Mouse (Mus musculus) cerebellum, postnatal 25 days (tissue): ENCODE data around the gene Prickle1.

Experiments
- DNase-seq, 2 experiments: peaks; one replicate each; pipeline ENCODE4 v3.0.0; 2021; ENCODE audit warnings: mixed read lengths in 2 of 2

The Prickle1 gene

DNA sequence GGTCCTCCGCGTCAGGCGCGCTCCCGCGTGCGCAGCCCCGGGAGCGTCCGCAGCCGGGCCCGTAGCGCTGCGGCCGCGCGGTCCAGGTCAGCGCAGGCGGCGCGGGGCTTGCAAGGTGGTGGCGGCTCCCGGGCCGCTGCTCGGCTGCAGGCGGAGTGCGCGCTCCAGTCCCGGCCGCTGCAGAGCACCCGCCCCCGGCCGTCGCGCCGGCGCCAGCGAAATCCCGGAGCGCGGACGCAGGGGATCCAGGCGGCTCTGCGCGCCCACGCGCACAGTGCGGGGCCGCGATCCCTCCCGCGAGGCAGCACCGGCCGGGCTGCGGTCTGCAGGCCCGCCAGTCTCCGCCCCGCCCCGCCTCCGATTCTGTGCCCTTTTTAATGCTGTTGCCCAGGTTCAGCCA is at the start of gene Prickle1:
Prickle1 (minus strand) TSS at position 146 of the 400 bp plus-strand sequence.
- peak; percentile 90 to 95 for DNase-seq

DNA sequence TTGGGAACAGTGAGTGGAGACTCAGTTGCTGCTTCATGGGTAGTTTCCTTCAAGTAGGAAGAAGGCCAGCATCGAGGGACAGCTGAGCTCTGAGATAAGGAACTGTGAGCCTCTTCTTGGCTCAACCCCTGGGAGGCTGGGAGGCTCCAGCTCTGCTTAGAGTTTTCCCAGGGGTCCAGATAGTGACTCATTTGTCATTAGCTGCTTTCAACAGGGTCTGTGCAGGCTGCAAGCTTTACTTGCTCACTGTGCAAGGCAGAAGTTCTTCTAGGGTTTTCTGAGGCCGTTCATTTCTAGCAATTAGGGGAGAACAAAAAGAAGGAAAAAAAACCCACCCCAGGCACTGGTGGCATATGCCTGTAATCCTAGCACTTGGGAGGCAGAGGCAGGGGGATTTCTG is 44.5 kb upstream of the Prickle1 start:
- DNase-seq: no peak

DNA sequence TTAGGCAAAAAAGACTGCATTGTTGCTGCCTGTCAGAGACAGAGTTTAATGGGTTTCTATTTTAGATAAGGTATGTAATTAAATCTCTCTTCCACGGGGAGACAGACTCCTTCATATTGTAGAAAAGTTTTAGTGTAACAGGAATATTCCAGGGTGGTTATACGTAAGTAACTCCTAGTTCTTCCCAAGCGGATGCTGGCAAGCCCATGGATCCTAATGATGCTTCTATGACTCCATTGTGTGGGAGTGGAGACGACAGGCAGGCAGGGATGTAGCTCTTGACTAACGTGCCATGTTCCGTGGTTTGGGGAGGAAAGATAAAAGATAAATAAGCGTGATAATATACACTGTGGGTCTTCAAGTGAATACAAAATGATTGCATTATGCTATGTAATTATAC is 41.3 kb upstream of the Prickle1 start:
- DNase-seq: no peak

DNA sequence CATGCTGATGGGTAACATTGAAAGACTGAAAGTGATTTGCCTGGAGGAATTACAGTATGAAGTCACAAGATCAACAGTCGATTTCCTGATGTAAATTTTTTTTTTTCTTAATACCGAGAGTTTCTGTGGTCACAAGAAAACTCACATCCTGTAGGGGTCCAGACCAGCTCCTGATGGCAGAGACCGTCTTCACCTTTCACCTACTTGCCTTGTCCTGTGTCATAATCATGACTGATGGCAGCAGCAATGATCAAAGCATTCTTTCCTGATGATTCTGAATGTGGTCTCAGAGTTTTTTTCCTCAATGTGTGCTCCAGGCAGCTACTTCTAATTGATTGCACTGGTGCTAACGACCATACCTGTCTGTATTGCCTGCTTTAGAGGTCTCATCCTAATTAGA is 39.9 kb upstream of the Prickle1 start:
- DNase-seq: no peak

DNA sequence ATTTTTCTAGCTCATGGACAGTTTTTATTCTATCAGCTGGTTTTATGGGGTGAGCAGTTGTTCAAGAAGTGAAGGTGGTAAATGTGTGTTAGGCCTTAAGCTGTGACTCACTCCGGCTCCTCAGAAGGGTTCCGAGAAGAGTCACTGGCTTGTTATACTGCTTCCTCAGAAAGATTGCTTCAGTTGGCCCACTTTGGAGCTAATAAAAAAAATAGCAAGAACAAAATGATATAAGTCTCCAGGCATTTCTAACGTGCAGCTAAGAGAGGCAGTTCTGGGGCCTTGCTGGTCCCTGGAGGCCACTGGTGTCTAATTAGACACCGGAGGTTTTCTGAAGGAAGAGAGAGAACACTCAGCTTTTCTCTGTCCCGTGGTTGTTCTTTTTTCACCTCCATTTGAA is 38.8 kb upstream of the Prickle1 start:
- DNase-seq: no peak

DNA sequence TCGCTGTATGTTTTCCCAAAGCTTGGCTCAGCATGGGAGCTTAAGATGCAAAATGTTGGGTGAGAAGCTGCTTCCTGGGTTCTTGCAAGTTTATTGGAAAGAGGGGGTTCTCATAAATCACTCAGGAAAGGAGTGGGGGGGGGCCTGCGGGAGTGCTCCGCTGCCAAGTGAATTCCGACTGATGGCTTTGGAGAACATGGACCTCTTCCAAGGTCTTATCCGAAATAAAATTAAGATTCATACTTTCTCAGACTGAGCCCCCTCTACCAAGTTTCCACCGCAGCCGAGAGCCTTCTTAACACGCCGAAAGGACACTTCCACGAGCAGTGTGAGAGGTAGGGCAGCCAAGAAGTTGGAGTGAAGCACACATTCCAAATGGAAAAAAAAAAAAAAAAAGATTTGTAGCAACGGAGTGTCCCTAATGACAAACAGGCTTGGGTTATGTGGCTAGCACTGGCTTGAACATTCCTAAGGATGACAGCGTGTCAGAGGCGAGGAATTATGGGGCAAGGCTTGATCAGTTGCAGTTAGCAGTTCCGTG is 34.4 kb upstream of the Prickle1 start:
- no peak for DNase-seq

DNA sequence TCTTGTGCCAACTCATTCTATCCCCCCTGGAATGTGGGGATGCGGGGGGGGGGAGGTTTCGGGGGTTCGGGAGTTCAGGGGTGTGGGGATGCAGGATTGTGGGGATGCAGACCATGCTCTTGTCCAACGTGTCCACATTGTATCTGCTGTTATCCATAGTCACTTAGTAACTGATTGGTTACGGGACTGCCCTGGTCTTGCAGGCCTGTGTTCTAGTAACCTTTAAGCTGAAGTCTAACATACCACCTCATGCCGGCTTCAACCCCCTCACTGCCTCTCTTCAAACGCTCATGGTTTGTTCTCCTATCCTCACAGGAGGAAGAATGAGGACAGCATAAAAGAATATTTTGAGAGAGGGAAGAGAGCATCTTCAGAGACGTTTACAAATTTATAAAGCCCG is 33.5 kb upstream of the Prickle1 start:
- DNase-seq: no peak

DNA sequence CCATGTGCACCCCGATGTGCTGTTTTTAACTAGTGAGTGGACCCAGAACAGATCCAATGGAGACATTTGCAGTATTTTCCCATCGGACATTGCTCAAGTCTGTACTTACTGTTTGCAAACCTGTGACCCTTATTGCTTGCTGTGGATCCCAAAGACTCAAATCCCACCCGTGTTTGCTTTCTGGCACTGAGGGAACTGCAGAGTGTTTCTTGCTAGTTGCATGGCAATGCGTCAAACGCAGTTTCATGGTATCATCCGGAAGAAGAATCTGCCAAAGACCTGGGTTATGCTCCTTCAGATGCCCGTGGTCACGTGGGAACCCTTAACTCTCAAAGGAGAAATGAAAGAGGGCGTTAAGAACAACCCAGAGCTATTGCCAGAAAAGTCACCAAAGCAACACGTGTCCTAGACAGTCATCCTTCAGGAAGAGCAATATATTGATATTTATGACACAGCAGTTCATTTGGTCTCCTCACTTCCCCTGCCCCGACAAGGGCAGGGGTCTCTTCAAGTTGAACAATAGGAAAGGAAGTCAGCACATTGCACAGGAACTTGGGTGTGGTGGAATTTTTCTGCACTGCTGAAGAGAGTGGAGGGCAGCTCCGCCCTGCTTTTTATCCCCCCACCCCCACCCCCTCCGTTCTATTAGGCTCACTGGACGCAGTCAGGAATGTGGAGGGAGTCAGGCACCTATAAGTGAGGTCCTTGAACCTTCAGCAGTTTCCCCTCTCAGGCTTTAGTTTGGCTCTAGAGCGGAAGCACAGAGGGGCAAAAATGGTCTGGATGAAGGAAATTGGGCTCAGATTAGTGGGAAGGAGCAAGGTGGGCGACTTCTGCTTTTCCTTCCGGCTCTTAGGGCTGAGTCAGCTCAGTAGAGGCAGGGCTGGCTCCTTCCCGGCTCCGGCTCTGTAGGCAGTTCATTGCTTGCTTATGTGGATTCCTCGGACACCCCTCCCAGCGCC is 32.4 kb upstream of the Prickle1 start:
- no peak for DNase-seq

DNA sequence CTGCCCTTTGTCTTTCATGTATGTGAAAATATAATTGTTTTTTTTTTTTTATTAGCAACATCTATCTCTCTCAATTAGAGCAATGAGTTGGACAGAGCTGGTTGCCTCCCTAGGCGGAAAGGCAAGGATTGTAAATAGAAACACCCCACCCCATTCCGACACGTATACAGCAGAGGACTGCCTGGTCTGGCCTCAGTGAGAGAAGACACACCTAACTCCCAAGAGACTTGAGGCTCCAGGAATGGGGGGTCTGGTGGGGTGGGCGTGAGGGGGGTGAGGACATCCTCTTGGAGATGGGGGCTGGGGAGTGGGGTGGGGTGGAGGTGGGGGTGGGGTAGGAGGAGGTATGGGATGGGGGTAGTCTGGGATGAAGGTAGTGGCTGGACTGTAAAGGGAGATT is 23.9 kb upstream of the Prickle1 start:
- no peak for DNase-seq

DNA sequence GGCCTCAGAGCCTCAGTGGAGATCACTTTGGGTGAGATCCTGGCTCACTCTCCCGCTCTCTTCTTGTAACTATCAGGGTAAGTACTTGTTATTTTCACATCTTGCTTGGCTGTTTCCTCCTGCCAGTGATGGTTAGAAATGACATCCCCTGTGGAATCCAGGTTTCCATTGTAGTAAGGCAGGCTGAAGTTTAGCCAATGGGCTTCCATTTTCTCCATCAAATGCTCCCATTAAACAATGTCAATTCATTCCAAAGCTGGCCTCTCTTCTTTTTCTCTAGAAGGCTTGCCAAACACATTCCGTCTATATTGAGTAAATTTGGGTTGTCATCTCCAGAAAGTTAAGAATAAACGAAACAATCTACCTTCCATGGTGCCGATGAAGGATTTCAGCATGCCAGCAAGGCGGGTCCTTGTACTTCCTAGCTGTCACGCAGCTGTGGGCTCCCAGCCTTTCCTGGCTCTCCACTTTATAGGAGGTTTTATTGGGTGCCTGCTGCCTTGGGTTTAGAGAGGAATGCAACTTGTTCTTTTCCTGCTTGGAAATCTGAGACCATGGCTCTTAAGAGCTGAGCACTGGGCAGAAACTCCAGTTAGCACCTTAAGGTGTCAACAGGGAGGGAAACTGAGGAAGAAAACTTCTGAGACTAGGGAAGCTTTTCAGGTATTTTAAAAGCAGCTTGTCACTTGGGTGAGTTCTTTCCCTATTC is 22.9 kb upstream of the Prickle1 start:
- DNase-seq: no peak

DNA sequence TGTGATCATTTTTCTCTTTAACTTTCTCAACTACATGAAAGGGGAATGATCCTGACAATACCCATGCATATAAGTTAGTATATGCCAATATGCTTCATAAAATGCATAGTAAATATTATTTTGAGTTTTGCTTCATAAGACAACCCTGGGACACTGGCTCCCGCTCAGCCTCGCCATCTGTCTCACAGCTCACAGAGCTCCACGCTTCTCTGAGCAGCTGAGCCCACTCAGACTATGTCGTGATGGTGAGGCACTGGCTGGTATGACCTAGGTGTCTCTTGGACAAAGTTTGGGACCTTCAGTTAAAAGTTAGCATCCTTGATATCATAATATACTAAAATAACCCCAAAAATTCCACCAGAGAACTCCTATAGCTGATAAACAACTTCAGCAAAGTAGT is 20.6 kb upstream of the Prickle1 start:
- no peak for DNase-seq

DNA sequence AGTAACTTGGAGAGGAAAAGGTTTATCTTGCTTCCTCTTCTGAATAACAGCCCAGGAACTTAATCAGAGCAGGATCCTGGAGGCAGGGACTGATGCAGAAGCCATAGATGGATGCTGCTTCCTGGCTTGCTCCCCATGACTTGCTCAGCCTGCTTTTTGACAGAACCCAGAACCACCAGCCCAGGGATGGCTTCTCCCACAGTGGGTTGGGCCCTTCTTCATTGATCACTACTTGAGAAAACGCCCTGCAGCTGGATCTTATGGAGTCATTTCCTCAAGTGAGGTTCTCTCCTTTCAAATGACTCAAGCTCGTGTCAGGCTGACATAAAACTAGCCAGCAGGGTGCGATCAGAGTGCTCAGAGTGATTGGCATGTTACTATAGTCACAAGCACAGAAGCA is 19.3 kb upstream of the Prickle1 start:
- no peak for DNase-seq

DNA sequence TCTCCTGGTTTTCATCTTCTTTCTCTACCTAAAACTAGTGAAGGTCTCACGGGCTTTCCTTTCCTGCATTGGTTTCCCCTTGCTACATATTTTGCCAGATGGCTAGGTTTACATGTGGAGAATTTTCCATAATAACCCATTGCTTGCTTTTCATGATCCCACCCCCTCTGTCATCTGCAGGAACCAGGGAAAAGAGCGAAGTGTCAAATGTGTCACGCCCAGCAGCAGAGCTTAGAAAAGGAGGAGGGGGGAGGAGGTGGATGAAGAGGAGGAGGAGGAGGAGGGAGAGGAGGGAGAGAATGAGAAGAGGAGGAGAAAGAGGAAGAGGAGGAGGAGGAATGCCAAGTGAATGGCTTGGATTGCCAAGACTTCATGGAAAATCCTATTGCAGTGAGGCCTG is 17.9 kb upstream of the Prickle1 start:
- no peak for DNase-seq

DNA sequence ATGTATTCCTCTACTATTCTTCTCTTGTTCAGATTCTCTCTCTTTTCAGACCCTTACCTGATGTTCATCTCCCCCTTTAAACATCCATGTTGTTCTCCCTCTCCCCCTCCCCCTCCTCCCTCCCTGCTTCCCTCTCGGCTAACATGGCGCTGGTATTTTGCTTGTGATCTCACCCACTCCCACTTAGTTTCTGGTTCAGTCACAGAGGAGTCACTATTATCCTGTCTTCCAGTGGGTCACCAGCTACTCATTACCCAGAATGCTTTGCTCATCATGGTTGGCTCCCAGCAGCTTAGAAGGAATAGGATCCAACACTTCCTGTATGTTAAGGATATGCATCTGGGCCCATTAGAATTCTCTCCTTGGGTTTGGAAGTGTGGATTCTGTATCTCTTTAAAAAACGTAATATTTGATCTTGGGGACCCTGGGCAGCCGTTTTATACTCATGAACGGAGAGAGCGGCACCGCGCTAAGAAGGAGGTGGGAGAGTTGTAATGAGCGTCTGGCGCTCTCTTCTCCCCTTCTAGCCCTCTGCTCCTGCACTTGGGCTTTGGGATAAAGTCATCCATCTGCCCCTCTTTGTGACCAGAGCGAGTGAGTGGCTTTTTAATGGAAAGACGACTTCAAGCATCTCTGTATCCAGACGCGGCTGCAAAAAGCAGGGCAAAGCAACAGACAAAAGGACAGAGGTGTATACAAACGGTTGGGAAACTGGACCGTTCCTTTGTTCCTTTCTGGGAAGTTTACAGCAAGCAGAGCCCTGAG is 16.0 kb upstream of the Prickle1 start:
- DNase-seq: no peak

DNA sequence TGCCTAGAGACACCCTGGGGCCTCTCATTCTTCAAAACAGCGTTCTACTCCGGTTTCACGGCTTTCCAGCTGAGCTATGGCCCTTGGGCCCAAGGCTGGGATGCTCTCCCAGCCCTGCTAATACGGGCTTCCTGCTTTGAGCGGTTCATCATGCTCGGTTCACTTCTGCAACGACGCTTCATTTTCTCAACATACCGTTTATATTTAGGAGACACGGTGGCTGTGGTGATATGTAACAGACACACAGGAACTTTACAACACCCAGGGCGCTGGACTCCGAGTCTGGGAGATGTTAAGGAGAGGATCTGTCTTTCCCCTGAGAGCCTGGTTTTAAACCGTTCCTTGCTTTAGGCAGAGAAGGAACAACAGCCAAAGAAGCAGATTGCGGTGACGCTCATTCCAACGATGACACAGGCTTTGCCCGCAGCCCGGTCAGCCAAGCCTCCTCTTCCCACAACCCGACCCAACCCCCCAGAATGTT is 15.1 kb upstream of the Prickle1 start:
- DNase-seq: peak in 1 of 2 experiments; percentile 17

DNA sequence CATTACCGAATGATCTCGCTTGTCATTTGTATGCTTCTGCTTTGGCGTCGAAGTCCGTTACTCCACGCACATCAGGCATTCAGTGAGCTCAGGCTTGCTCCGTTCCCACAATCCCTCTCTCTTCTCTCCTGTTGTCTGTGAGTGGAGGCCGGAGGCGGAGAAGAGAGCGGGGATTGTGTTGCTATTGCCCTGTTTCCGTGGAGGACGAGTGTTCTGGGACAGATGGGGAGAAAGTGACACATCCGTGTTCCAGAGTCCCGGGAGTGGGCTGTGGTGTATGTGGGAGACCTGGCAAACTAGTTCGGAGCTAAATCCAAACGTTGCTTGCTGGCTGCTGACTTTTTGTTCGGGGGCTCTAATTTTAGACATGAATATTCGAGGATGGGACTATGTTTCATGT is 14.6 kb upstream of the Prickle1 start:
- no peak for DNase-seq

DNA sequence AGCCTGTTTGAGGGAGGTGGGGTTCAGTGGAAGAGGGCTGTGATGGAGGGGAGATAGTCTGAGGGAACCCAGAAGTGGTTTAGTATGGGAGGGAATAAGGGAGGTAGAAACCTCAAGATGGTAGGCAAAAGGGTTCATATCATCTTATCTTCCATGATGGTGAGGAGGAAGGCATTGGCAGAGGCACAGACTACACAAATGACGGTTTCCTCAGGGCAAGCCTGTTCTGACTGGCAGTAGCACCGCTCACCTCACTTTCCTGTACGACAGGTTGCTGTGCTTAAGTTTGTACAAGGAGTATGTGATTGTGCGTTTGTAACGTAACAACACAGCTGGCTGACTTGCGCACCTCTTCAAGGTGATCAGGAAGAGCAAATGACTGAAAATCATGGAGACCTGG is 7.2 kb upstream of the Prickle1 start:
- DNase-seq: no peak

DNA sequence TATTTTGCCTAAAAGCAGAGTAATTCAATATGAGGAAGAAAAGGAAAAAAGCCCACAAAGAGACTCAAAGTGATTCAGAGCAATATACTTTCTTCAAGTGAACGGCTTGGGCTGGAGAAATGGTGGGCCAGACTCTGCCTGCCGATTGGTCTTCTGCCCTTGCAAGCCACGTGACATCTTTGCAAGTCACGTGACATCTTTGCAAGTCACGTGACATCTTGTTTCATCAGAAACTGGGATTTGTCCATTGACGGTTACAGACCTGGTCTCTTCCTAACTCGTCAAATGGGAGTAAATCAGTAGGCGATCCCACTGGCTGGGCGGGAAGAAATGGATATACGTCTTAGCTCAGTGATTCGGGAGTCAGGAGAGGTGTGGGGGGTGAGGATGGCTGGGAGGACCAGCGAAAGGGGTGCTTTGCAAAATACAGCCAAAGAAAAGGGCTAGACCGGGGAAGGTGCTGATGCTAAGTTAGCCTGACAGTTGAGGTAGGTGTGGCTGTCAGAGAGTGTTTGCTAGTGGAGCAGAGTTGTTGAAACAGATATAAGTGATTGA is 5.8 kb upstream of the Prickle1 start:
- DNase-seq: no peak

DNA sequence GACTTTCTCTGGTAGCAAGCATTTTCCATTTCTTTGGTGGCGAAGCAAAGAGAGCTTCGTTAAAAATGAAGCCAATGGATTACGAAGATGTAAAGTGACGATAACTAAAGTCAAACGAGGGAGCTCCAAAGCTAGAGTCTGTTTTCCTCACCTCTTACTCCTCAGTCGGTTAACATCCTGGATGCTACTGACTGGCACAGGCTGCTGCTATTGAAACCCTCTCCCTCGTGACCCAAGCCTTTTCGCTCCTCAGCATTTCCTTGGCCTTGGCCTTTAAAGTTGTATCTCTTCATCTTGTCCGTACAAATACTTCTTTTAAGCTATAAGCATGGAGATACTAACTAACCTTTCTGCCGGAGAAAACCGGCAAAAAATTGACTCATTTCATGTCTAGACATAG is 1.3 kb upstream of the Prickle1 start:
- no peak for DNase-seq

DNA sequence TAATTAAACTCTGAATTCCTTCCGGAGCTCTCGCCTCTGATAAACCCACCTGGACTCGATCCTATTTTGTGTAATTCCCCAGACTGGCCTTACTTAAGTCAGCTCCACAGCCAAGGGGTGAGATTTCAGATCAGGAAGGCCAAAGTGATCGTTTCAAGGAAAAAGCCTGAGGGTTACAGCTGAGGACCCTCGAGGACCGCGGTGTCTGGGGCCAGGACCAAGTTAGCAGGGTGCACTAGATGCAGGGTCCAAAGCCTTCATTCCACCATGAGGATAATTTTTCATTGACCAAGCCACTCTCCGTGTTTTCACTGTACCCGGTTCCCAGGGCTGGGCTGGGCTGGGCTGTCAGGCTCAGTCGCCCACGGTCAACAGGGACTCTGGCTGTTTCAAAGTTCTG is 594 bp upstream of the Prickle1 start:
- DNase-seq: peak; percentile 76 to 81

DNA sequence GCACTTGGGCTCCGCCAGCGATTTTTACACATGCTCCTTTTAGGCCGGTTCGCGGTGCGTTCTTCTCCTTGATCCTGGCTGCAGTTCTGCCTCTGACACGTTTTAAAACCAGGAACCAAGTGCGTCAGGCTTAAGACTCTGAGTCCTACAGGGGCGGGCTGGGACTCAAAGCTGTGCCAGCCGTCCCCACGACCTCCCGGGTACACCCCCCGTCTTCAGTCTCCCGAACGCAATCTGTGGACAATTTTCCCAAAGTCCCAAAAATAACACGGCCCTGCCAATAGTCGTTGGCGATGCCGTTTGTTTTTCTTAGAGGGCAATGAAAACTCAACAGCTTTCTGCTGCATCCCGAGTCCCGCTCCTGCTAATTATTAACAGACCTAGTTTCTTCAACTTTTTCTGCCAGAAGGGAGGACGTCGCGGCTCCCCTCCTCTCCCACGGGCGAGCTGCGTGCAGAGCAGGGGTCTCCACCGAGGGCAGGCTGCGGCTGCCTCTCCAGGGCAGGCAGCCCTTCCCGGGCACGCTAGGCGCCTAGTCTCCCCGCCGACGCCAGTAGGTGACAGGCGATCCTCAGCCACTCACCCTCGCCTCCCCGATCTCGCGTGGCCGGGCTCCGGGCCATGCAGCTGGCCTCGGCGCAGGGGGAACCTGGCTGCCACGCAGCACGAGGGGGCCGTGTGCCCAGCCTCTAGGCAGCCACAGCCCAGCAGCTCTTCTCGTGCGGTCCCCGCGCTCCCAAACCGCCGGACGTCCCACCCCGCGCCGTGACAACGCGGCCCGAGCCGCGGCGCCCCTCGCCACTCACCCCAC is 598 bp downstream of the Prickle1 start:
- DNase-seq: peak; percentile 45 to 69
